Mouse (Mus musculus) spleen, postnatal 36 days (tissue): ENCODE results near the gene Plau.

Source experiments
- DNase-seq, 2 experiments: peaks; one replicate each; pipeline ENCODE4 v3.0.0; 2022; ENCODE audit warnings: low spot score in 2 of 2, mixed read lengths in 1 of 2

The Plau gene

DNA sequence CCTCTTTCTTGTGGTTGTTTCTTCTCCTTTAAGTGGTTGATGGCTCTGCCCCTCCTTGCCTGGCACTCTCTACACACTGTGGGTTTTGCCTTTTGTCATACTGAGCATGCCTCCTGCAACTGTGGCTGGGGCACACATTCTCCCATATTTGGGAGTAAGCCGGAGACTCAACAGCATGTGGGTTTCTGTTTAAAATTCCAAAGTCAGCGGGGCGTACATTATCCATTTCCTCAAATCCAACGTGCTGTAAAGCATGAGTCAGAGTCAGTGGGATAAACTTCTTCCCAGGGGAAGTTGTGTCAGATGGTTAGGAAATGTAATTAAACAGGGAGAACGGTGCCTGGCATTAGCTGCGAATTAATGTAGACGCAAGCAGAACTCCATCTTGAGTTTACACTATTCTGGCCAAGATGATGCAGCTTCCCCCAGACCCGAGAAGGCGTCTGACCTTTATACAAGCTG is 55.5 kb downstream of the Plau start:
- no peak for DNase-seq
